Mouse (Mus musculus): ENCODE measurements around the gene Tapbp. TPM values are rescaled to one million over a fixed set of nuclear protein-coding genes. Genes with fewer than 3 reads are reported as not detected.
"Not testable (repeated sequence)": the region's sequence is repeated elsewhere in the genome, so short reads cannot be mapped to it uniquely, and the experiment has no call there.

Gene Tapbp
- polyA plus RNA-seq, 1 experiment: 22.1 TPM

DNA sequence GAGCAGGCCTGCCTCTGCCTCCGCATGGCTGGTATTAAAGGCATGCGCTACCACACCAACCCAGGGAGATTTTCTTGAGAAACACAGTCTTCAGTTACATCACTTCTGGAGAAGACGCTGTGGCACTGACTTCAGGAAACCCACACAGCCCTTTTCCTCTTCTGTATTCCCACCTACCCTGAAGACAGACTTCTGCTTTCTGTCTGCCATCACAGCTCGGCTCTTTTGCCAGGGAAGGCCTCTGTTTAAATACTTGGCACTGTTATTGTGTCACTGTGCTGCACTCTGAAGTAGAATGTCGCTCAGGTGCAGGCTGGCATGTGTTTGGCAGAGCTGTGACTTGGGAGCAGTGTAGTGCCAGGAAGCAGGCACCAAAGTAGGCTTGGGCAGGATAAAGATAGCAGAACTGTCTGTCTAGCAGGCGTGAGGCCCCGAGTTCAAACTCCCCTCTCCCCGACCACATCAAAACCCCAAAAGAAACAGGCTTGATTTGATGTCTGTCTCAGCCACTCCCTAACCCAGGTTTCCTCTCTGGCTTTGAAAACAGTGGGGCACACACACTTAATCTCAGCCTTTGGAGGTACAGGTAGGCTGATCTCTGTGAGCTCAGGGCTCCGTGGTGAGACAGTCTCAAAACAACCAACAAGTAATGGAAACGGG, 31.9 kb downstream of the Tapbp start:
- no peaks in the 10 kb centered on the region; the same call in 1 of the 2 replicates for H3K4me1 ChIP-seq (ENCODE audit: control insufficient read depth, insufficient read depth, low read length)
- TF ChIP-seq CTCF (IDR thresholded peaks at IDR 0.05; ENCODE audit: extremely low read depth, insufficient read depth, low read length) (no peak), POLR2A (IDR thresholded peaks at IDR 0.05; ENCODE audit: extremely low read depth, insufficient read depth, low read length) (no peak)
- H3K27ac ChIP-seq (ENCODE audit: insufficient read depth, low read length): no peak overlapping the region
- H3K4me3 ChIP-seq (ENCODE audit: insufficient read depth, low read length): no peak overlapping the region

DNA sequence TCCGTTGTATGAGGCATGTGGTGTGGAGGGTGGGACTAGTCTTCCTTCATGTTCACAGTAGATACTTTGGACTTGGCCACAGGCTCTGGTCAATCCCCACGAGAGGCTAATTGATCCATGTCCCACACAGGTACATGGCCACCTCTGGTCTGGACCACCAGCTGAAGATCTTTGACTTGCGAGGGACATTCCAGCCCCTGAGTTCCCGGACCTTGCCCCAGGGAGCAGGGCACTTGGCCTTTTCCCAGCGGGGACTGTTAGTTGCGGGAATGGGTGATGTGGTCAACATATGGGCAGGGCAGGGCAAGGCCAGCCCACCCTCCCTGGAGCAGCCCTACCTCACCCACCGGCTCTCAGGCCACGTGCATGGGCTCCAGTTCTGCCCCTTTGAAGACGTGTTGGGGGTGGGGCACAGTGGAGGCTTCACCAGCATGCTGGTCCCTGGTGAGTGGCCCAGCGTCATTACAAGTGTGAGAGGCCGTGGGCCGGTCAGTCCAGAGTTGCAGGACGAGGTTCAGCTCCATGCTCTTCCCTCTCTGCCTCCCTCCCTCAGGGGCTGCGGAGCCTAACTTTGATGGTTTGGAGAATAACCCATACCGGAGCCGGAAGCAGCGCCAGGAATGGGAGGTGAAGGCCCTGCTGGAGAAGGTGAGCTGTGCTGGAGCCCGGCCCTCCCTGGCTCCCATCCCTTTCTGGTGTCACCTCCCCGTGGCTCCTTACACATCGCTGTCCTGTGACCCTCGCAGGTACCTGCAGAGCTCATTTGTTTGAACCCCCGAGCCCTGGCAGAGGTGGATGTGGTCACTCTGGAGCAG, 32.6 kb downstream of the Tapbp start:
- Histone ChIP-seq H3K4me1 (ENCODE audit: control insufficient read depth, insufficient read depth, low read length) (no peaks in the 10 kb centered on the region; the same call in 1 of the 2 replicates), H3K4me3 (ENCODE audit: insufficient read depth, low read length) (no peak overlapping the region), H3K27ac (ENCODE audit: insufficient read depth, low read length) (no peak overlapping the region)
- no peak for TF ChIP-seq POLR2A (IDR thresholded peaks at IDR 0.05; ENCODE audit: extremely low read depth, insufficient read depth, low read length)
- no peak for TF ChIP-seq CTCF (IDR thresholded peaks at IDR 0.05; ENCODE audit: extremely low read depth, insufficient read depth, low read length)

DNA sequence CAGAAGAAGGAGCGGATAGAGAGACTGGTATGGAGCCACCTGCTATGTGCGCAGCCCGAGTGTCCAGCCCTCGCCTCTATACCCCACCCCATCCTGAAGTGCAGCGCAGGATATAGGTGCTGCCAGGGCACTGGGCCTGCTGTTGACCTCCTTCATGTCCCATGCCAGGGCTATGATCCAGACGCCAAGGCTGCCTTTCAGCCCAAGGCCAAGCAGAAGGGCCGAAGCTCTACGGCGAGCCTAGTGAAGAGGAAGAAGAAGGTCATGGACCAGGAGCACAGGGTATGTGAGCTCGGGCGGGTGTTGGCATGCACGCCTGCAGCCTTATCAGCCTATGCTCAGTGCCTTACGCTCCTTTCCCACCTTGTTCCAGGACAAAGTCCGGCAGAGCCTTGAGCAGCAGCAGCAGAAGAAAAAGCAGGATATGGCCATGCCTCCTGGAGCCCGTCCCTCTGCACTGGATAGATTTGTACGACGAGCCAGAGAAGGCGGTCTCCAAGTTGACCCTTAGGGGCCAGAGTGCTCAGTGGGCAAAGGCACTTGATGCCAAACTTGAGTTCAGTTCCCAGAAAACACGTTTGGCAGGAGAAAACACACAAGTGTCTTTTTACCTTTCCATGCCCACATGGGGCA, 33.3 kb downstream of the Tapbp start:
- Histone ChIP-seq H3K4me1 (ENCODE audit: control insufficient read depth, insufficient read depth, low read length) (no peaks in the 10 kb centered on the region; the same call in 1 of the 2 replicates), H3K27ac (ENCODE audit: insufficient read depth, low read length) (no peak overlapping the region), H3K4me3 (ENCODE audit: insufficient read depth, low read length) (no peak overlapping the region; the same call in 1 of the 2 replicates)
- TF ChIP-seq CTCF (IDR thresholded peaks at IDR 0.05; ENCODE audit: extremely low read depth, insufficient read depth, low read length) (no peak), POLR2A (IDR thresholded peaks at IDR 0.05; ENCODE audit: extremely low read depth, insufficient read depth, low read length) (no peak)

DNA sequence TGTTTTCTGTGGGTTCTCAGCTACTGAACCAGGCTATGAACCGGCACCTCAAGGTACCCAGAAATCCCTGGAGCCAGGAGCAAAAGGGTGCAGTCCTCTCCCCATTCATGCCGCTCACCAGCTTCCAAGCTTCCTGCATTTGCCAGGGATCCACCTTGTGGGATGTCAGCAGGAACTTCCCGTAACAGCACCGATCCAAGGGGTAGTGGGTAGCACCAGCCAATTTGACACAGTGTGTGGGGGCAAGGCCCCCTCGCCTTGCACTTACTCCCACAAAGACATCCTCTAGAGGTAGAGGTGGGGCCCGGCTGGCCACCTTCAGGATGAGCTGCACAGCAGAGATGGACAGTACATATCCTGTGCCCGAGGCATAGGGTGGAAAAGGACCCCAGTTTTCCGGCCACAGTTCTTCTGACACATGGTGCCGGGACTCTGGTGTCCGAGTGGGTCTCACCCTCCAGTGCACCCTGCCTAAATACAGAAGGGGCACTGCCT, 34.5 kb downstream of the Tapbp start:
- no peaks in the 10 kb centered on the region; the same call in 1 of the 2 replicates for H3K4me1 ChIP-seq (ENCODE audit: control insufficient read depth, insufficient read depth, low read length)

DNA sequence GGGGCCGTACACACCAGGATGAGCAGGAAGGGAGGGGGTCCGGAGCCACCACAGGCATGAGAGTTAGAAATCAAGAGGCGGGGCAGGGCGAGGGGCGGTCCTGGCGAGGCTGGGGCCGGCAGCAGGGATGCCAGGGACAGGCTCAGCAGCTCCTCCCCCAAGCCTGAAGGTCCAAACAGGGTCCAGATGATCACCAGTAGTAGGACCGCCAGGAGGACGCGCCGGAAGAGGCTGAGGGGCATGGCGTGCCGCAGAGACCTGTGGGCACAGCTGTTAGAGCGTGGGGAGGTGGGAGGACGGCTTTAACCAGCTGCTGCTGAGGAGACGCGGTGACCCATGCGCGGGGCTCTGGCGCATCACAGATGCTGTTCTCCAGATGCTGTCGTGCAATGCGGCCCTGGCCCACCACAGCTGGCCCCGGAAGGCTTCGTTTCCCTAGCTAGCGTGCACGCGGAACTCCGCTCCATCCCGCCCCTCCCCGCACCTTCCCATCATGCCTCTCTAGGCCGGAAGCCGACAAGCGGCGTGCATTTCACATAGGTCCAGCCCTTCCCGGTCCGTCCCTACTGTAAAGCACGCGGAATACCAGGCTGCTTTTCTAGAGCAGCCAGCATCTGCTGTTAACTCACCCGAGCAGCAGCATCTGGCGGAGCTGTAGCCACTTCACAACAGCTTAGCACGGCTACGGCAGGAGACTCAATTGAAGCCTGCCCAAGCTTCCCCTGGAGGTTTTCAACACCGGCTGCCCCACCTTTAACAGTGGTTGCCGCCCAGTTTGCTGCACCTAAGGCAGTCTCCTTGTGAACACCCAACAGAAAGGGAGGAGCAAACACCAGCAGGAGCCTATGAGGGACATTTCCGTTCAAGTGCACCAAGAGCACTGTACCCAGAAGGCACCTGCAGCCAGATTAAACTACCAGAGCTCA, 35.6 kb downstream of the Tapbp start, which contains the start of gene B3galt4:
Gene B3galt4, minus strand, starts transcription at position 468 of the 926 bp plus-strand sequence.
- peak within 1 kb of the TSS; percentile 79 for H3K27ac ChIP-seq (ENCODE audit: insufficient read depth, low read length)
- H3K4me3 ChIP-seq (ENCODE audit: insufficient read depth, low read length): peak within 1 kb of the TSS; percentile 49
- no peaks in the 10 kb centered on the region; the same call in 1 of the 2 replicates for H3K4me1 ChIP-seq (ENCODE audit: control insufficient read depth, insufficient read depth, low read length)
- TF ChIP-seq POLR2A (IDR thresholded peaks at IDR 0.05; ENCODE audit: extremely low read depth, insufficient read depth, low read length) (peak; percentile 56; the same call in 1 of the 2 replicates), CTCF (IDR thresholded peaks at IDR 0.05; ENCODE audit: extremely low read depth, insufficient read depth, low read length) (no peak)

More for the DNA sequence above, 34.5 kb downstream of the Tapbp start:
- peak overlapping the region; percentile 49 for H3K4me3 ChIP-seq (ENCODE audit: insufficient read depth, low read length)
- H3K27ac ChIP-seq (ENCODE audit: insufficient read depth, low read length): no peak overlapping the region
- TF ChIP-seq POLR2A (IDR thresholded peaks at IDR 0.05; ENCODE audit: extremely low read depth, insufficient read depth, low read length) (no peak), CTCF (IDR thresholded peaks at IDR 0.05; ENCODE audit: extremely low read depth, insufficient read depth, low read length) (no peak)

DNA sequence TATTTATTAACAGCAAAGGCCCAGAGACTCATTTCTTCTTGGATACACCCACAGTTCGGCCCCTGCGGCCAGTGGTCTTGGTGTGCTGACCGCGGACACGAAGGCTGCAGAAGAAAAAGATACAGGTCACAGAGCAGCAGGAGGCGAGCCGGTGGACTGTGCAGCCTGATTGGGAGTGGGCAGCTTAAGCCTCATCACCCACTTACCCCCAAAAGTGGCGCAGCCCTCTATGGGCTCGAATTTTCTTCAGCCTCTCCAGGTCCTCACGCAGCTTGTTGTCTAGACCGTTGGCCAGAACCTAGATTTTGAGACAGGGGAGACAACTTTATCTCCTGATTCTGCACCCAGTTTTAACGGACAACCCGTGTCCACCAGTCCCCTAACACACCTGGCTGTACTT, 36.3 kb downstream of the Tapbp start:
- H3K27ac ChIP-seq (ENCODE audit: insufficient read depth, low read length); H3K4me3 ChIP-seq (ENCODE audit: insufficient read depth, low read length); H3K4me1 ChIP-seq (ENCODE audit: control insufficient read depth, insufficient read depth, low read length): not testable (repeated sequence)

DNA sequence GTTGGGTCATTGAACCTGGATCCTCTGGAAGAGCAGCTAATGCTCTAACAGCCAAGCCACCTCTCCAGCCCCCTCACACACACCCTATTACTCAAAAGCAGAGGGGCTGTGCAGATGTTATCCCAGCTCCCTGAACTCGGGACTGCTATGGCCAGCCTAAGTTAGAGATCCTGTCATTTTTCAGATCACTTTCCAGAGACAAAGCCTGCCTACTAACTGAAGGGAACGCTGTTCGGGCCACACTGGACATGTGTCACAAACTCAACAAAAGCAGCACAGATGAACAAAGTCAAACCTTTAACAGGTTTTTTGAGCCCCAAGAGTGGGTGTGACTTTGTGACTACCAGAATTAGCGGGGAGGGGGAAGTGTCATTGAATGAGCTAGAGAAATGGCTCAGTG, 37.2 kb downstream of the Tapbp start:
- no peak overlapping the region for H3K4me3 ChIP-seq (ENCODE audit: insufficient read depth, low read length)
- TF ChIP-seq POLR2A (IDR thresholded peaks at IDR 0.05; ENCODE audit: extremely low read depth, insufficient read depth, low read length) (no peak), CTCF (IDR thresholded peaks at IDR 0.05; ENCODE audit: extremely low read depth, insufficient read depth, low read length) (no peak)
- H3K27ac ChIP-seq (ENCODE audit: insufficient read depth, low read length): no peak overlapping the region
- no peaks in the 10 kb centered on the region; the same call in none of the 2 replicates for H3K4me1 ChIP-seq (ENCODE audit: control insufficient read depth, insufficient read depth, low read length)

DNA sequence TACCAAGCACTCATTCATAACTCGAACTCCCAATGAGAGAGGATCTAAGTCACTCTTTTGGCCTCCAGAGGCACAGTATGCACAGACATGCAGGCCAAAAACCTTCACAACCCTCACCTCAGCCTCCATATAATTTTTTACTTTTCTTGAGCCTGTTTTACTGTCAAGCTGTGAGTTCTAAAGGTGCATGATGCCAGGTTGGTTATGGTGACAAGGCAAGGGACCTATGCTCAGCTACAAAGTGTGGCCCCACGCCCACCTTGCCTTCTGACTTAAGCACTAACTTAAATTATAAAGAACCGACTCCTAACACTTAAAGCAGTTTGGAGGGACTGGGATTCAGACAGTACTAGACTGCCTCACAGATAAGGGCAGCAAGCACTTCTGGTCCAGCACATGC, 37.6 kb downstream of the Tapbp start:
- TF ChIP-seq CTCF (IDR thresholded peaks at IDR 0.05; ENCODE audit: extremely low read depth, insufficient read depth, low read length) (no peak), POLR2A (IDR thresholded peaks at IDR 0.05; ENCODE audit: extremely low read depth, insufficient read depth, low read length) (no peak)
- Histone ChIP-seq H3K4me3 (ENCODE audit: insufficient read depth, low read length) (no peak overlapping the region), H3K4me1 (ENCODE audit: control insufficient read depth, insufficient read depth, low read length) (no peaks in the 10 kb centered on the region; the same call in none of the 2 replicates), H3K27ac (ENCODE audit: insufficient read depth, low read length) (no peak overlapping the region)

Measured in cortical plate, adult 2 months (tissue).